Mouse (Mus musculus): ENCODE measurements at regions not wholly inside any gene's neighbourhood (a gene's known extent, or its start where the extent isn't known, plus 50 kb on each side); places are given as distances from the start of the nearest gene placed in this dataset.

GRCm38 (mm10) chr13:59996146-59996814 is 173.3 kb upstream of the Tut7 start:
- TF ChIP-seq GATA1 (IDR thresholded peaks at IDR 0.05; ENCODE audit: borderline replicate concordance, low read length) (no peak), FLI1 (IDR thresholded peaks at IDR 0.05; ENCODE audit: low read length) (no peak)
